Mouse (Mus musculus): Measurements from ENCODE around the gene Mepe.

DNA sequence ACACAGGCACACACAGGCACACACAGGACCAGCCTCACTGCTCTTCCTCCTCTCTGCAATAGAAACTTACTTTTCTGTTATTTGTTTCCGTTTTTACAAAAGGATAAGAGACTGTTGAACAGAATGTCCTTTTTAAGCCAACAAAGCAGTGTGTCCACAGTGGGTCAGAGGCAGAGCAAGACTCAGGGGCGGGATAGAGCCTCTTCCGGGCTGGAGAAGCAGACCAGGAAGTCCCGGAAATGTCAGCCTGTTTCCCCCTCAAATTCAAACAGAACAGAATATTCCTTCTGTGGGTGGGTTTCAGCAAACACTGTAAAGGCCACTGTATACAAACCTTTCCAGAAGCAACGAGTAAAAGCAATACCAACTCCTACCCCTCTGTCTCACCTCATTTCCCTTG, 26.7 kb downstream of the Mepe start:
- TF ChIP-seq CTCF (conservative IDR thresholded peaks at IDR 0.05 in 1 of 2, IDR thresholded peaks at IDR 0.05 in 1 of 2; ENCODE audit: low read depth in 2 of 2, low read length in 2 of 2) (no peak), USF1 (IDR thresholded peaks at IDR 0.05; ENCODE audit: low read depth, low read length) (no peak), MYC (IDR thresholded peaks at IDR 0.05; ENCODE audit: low read depth, low read length) (no peak), GABPA (IDR thresholded peaks at IDR 0.05; ENCODE audit: insufficient replicate concordance, low read depth, low read length) (no peak), POLR2A (IDR thresholded peaks at IDR 0.05; ENCODE audit: low read depth, low read length) (no peak)
